Mouse (Mus musculus) cerebellum, adult (tissue): Measurements from ENCODE around the gene Ipo7.
"Not testable (repeated sequence)": the region's sequence is repeated elsewhere in the genome, so short reads cannot be mapped to it uniquely, and the experiment has no call there.

Source experiments
- ATAC-seq: cut with Nextera tagmentation; 2 replicates; pipeline ENCODE4 v1.9.2; 2017; ENCODE audit warnings: mild to moderate bottlenecking, moderate library complexity, mixed read lengths; ENCODE audit not compliant: insufficient number of reproducible peaks, low FRiP score, low TSS enrichment

Ipo7 gene

DNA sequence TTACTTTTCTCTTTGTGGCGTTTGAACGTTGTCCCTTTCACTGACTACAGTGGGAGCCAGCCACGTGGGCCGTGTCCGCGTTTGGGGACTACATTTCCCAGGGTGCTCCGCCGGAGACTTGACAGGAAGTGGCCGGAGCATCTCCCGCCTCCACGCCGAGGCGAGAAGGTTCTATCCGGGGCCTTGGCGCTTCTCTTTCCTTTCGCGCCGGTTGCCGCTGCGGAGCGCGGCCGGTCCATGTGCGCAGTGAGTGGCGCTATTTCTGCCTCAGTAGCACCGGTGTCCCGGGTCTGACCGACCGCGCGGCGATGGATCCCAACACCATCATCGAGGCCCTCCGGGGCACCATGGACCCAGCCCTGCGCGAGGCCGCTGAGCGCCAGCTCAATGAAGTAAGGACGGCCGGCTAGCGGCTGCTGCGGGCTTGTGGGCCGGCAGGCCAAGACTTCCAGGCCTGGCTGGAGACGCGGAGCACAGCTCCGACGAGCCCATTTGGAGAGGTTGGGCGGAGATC, at the start of gene Ipo7:
Gene Ipo7 (plus strand): TSS at position 158 of the 514 bp plus-strand sequence.
- ATAC-seq, result peak; percentile 100

DNA sequence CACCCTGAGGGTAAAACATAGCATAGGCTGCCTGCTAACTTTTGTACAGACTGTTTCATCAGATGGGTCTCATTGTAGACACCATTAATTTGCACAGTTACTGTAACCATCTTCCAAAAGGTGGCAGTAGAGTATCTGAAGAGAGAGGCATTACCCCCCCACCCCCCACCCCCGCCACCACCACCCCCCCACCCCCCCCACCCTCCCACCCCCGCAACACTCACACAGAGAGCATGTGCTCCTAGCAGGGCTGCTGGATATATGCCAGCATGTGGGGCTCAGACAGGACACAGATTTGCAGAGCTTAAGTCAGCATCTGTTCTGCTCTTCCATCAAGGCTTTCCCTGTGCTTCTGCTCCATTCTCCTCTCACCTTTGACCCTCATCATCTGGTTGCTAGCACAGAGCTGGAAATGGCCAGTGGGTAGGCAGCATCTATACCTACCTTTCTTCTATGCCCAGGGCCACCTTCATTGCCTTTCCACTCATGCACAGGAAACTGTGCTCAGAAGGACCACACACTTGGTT, 49.1 kb upstream of the Ipo7 start:
- ATAC-seq, result peak; percentile 74

- ATAC-seq, result no peak
These were observed 48.5 kb upstream of the Ipo7 start for GRCm38 (mm10) chr7:109969542-109969941.

GRCm38 (mm10) chr7:109975966-109976715, 41.9 kb upstream of the Ipo7 start:
- peak; percentile 91 for ATAC-seq

- not testable (repeated sequence) for ATAC-seq
These were observed 40.9 kb upstream of the Ipo7 start for GRCm38 (mm10) chr7:109977131-109977530.

DNA sequence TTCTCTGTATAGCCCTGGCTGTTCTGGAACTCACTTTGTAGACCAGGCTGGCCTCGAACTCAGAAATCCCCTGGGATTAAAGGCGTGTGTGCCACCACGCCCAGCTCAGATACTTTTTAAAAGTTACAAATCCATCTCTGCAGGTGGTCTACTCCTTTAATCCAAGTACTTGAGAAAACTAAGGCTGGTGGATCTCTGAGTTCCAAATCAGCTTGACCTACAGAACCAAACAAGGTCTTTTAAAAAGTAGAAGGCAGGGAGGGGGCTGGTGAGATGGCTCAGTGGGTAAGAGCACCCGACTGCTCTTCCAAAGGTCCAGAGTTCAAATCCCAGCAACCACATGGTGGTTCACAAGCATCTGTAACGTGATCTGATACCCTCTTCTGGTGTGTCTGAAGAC, 33.5 kb upstream of the Ipo7 start:
- not testable (repeated sequence) for ATAC-seq

DNA sequence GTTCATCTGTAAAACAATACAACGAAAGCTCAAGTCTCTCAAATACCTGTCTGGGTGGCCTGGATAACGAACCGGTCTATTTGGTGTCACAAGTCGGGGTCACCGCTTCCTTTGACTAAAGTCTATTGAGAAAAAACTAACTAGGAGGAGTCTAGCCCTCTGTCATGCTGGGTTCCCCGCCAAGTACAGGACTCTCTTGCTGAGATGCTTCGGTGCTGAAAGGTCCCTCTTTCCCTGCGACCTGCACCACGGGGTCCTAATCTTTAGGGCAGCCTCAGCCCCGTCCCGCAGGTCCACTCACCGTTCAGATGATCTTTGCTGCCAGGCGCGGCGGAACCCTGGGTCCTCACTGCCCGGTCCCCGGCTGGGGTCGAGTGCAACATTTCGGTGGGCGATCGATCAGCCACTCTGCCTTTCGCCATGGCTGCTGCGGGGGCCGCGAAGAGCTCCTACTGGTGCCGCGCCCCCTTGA, 32.4 kb upstream of the Ipo7 start:
- ATAC-seq, result no peak

- peak; percentile 99 for ATAC-seq
These were observed 31.9 kb upstream of the Ipo7 start for GRCm38 (mm10) chr7:109986133-109986669.

DNA sequence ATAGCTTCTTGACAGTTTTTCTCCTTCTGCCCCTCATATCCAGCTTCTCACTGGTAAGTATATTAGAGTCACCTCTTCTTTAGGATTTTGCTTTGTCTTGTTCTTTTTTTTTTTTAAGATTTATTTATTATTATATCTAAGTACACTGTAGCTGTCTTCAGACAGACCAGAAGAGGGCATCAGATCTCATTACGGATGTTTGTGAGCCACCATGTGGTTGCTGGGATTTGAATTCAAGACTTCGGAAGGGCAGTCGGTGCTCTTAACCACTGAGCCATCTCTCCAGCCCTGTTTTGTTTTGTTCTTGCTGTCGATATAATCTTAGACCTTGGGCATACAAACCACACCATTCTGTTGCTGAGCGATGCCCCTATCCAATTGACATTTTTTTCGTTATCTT, 31.3 kb upstream of the Ipo7 start, which contains the start of gene Tmem41b:
Gene Tmem41b (minus strand): TSS at position 155 of the 400 bp plus-strand sequence.
- not testable (repeated sequence) for ATAC-seq

DNA sequence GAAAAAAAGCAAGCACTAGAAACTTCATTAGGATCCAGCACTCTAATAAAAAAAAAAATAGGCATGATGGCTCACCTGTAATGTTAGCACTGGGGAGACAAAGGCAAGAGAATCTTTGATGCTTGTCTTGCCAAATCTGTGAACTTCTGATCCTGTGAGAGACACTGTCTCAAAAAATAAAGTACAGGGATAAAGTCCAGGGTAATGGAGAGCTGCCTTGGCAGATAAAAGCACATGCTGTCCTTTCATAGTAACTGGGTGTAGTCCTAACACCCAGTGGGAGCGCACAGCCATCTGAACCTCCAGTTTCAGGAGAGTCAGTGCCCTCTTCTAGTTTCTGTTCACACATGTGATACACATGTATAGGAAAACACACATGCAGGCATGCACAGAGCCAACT, 26.8 kb upstream of the Ipo7 start:
- ATAC-seq, result no peak

DNA sequence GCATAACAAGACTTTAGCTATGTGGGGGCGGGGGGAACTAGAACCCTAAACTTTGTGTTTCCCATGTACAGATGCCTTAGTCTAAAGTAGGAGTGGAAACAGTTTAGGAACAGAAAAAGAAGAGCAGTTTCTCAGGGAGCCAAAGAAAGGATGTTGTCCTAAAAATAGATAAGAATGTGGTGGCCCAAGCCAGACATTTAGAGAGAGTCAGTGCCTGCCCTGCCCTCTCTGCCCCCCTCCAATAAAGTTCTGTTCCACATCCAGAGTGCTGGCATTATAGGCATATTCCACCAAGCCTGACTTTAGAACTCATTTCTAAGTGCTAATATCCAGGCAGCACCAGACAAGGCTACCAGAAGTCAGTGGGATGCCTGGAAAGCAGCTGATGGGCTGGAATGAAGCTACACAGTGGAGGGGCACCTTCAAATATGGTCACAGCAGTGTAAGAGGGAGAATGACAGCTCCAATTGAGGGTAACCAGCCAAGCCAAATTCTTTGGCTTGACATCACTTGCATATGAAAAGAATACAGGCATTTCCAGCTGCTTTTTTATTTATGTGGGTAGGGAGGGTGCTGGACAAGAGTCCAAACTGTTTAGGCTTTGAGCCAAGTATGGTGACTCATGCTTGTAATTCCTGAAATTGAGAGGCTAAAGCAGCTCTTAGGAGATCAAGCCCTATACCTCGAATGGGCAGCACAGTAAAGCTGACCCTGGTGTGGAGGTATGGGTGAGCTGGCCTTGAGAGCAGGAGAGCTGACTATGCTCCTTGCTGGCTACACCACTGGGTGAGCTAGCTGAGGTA, 24.7 kb upstream of the Ipo7 start:
- ATAC-seq, result peak; percentile 49; the same call in 1 of the 2 replicates

- no peak for ATAC-seq
These were observed 19.7 kb upstream of the Ipo7 start for GRCm38 (mm10) chr7:109998388-109998787.

DNA sequence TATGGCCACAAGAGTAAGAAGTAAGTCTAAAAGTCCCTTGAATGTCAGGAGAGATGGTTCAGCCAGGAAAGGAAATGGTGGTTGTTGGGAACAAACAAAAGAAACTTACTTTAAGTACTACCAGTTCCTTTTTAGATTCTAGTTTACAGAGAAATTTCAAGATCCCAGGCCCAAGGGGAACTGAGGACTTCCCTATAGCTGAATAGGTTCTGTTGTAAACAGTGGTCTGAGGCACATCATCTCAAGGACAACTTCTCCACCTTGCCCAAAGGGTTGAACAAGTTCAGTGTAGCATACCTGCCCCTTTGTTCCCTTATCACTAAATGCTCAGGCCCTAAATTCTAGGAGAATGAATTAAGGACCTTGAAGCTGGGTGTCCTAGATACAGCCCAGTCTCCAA, 16.0 kb upstream of the Ipo7 start:
- ATAC-seq, result no peak

- peak; percentile 87 for ATAC-seq
These were observed 15.1 kb upstream of the Ipo7 start for GRCm38 (mm10) chr7:110002968-110003367.

GRCm38 (mm10) chr7:110005976-110006375, 12.1 kb upstream of the Ipo7 start:
- no peak for ATAC-seq

DNA sequence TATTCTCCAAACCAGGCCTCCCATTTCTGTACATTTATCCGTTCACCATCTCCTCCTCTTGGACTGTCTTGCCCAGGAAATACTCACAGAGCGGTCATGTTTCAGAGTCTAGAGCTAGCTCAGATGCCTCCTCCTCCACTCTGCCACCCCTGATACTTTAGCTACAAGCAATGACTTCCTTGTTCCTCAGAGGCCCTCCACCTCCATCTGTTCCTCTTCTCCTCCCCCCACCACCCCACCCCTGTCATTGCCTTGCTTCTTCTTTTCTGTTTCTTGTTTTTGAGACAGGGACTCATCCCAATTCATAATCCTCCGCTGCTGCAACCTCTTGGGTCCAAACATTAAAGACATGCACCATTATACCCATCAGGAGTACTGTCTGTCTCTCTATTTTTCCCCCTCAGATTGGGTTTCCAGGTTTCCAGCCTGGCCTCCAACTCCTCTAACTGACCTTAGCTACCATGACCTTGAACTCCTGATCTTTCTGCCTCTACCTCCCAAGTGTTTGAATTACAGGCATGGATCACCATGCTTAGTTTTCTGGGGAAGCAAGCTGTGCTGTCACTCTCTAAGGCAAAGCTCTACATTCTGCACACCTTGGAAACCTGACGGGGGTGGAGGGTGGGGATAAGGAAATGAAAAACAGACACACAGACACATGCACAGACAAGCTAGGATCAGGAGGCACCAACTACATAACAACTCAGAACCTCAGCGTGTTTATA, 11.4 kb upstream of the Ipo7 start:
- ATAC-seq, result no peak

GRCm38 (mm10) chr7:110008513-110008912, 9.6 kb upstream of the Ipo7 start:
- ATAC-seq, result no peak

GRCm38 (mm10) chr7:110009084-110009483, 9.0 kb upstream of the Ipo7 start:
- ATAC-seq, result no peak

GRCm38 (mm10) chr7:110011417-110011816, 6.7 kb upstream of the Ipo7 start:
- no peak for ATAC-seq

DNA sequence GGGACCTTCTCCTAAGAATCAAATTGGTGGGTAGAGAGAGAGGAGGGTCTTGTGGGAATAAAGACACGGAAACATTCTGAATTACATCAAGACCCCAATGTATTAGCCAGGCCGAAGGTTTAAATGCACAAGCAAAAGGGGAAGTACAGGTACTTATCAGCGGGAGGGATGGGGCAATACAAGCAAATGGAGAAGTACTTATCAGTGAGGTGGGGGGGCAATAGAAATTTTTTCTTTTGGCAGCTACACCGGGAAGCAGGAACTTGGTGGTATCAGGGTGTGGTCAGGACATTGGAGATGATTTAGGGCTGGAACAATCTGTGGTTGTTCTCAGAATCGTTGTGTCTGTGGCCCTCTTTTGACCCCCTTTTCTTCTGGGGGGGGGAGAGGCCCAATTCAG, 3.8 kb upstream of the Ipo7 start:
- ATAC-seq, result no peak
